Mouse (Mus musculus) embryonic facial prominence, embryonic 12.5 days (tissue): ENCODE data around the gene 5430427O19Rik. TPM values are rescaled to one million over a fixed set of nuclear protein-coding genes. Genes with fewer than 3 reads are reported as not detected.

ENCODE experiments used
- ATAC-seq: fragments of 200-750 bp; cut with Nextera tagmentation; 2 replicates; pipeline ENCODE4 v1.8.0; 2017; ENCODE audit not compliant: insufficient number of reproducible peaks, insufficient read depth, low FRiP score, low TSS enrichment
- H3K27ac ChIP-seq: fragments of 300-500 bp; sonication (generic); 2 replicates; pipeline ENCODE4 v1.5.1; 2016; ENCODE audit warnings: mild to moderate bottlenecking
- H3K27me3 ChIP-seq: fragments of 300-500 bp; sonication (generic); 2 replicates; pipeline ENCODE4 v1.6.1; 2016; ENCODE audit warnings: mild to moderate bottlenecking, moderate library complexity
- H3K36me3 ChIP-seq: fragments of 300-500 bp; sonication (generic); 2 replicates; pipeline ENCODE4 v1.6.1; 2016; ENCODE audit warnings: mild to moderate bottlenecking
- H3K4me1 ChIP-seq: fragments of 300-500 bp; sonication (generic); 2 replicates; pipeline ENCODE4 v1.6.1; 2016
- H3K4me2 ChIP-seq: fragments of 300-500 bp; sonication (generic); replicated peaks from 2 replicates; pipeline ENCODE4 v1.6.1; 2016; ENCODE audit warnings: mild to moderate bottlenecking, moderate library complexity
- H3K4me3 ChIP-seq: fragments of 300-500 bp; sonication (generic); 2 replicates; pipeline ENCODE4 v1.5.1; 2016; ENCODE audit warnings: mild to moderate bottlenecking
- H3K9ac ChIP-seq: fragments of 300-500 bp; sonication (generic); 2 replicates; pipeline ENCODE4 v1.6.1; 2016; ENCODE audit warnings: mild to moderate bottlenecking, moderate library complexity
- H3K9me3 ChIP-seq: fragments of 300-500 bp; sonication (generic); 2 replicates; pipeline ENCODE4 v1.6.1; 2016; ENCODE audit warnings: mild to moderate bottlenecking, moderate library complexity
- WGBS: fragments of 180-500 bp; shearing (Covaris S2); methylation state at CpG from one replicate; pipeline ENCODE4 v1.1.7; 2016; 5-methylcytosine and 5-hydroxymethylcytosine counted together
- polyA plus RNA-seq: library from polyadenylated mRNA; unstranded; fragments of >200 nt; fragmentation: Nextera tagmentation; extraction: Ambion mirVana; gene quantifications from 2 replicates; pipeline ENCODE4 v1.2.1, GENCODE M21; 2016

5430427O19Rik gene
- polyA plus RNA-seq, 1 experiment from 2014 or later, result 0.12 TPM

DNA sequence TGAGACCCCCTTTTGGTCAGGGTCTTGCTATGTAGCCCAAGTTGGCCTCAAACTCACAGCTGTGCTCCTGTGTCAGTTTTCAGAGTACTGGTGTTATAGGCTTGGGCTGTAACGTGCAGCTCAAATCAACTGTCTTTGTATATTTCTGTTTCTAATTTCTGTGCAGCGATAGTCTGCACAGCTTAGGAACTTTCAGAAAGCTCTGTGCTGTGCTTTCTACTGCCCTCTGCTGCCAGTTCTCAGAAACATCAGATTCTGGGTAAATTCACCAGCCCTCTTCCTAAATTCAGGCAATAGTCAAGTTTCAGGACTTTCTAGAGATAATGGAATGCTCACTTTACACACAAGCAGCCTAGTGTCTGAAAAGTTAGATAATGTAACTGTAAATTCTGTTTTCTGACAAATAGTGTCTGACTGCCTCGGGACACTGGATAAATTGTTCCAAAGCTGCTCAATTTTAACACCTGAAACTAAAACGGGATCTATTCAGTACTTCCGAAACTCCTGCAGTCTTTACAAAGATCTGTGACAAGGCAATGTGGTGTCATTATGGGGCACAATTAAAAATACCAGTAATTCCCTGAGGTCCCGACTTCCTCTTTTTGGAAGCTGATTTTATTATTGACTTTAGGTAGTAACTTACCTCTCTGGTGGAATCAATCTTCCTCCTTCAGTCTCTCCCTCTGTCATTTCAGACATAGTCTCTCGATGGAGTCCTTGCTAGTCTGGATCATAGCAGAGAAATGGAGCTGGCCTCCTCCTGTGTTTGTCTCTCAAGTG lies 9.2 kb downstream of the 5430427O19Rik start:
- H3K9ac ChIP-seq, result no peak overlapping the region
- H3K27ac ChIP-seq, result no peak overlapping the region
- H3K27me3 ChIP-seq, result no peaks in the 10 kb centered on the region
- no peaks in the 10 kb centered on the region for H3K4me1 ChIP-seq
- 57% methylated on average over 7 of the region's 7 CpGs for WGBS
- H3K4me3 ChIP-seq, result no peak overlapping the region
- no peak overlapping the region for H3K4me2 ChIP-seq
- no peaks in the 10 kb centered on the region for H3K36me3 ChIP-seq
- no peaks in the 10 kb centered on the region for H3K9me3 ChIP-seq
- ATAC-seq, result no peak

DNA sequence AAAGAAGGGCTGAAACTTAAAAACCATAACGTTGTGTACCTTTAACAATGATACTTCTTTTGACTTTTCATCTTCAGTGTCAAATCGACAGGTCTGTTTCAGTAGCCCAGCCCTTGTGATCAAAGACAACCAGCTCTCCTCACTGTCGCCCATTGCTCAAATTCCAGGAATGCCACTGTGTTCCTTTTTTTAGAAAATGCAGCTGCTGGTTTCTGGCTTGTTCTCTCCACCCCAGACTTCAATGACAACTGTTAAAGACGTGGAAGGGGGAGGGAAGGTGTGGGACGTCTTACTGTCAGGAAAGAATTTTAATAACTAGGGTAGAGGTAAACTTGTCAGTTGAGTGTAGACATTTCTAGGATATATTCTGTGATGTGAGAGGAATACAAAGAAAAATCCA lies 16.5 kb downstream of the 5430427O19Rik start:
- H3K27me3 ChIP-seq, result no peaks in the 10 kb centered on the region
- H3K4me3 ChIP-seq, result no peak overlapping the region
- no peak overlapping the region for H3K4me2 ChIP-seq
- ATAC-seq, result no peak
- H3K27ac ChIP-seq, result no peak overlapping the region
- H3K36me3 ChIP-seq, result no peaks in the 10 kb centered on the region
- no peaks in the 10 kb centered on the region for H3K4me1 ChIP-seq
- 37% methylated on average over 5 of the region's 5 CpGs for WGBS
- no peaks in the 10 kb centered on the region for H3K9me3 ChIP-seq
- H3K9ac ChIP-seq, result no peak overlapping the region

DNA sequence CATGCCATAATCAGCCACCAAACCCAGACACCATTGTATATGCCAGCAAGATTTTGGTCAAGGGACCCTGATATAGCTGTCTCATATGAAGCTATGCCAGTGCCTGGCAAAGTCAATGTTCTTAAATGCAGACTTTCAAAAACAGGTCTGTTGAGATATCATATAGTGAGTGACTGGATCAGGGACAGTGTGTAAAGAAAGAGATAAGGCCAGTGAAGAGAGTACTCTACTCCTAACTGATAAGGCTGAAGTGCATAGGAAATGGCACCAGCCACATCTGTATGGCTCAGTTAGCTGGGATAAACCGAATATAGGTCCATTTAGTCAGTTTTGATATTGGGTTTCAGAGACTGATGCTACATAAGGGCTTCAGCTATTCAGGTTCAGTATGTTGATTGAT lies 31.0 kb downstream of the 5430427O19Rik start:
- H3K36me3 ChIP-seq, result no peaks in the 10 kb centered on the region
- H3K4me1 ChIP-seq, result no peaks in the 10 kb centered on the region
- no peak overlapping the region for H3K27ac ChIP-seq
- H3K9ac ChIP-seq, result no peak overlapping the region
- ATAC-seq, result no peak
- no peaks in the 10 kb centered on the region for H3K9me3 ChIP-seq
- no peak overlapping the region for H3K4me3 ChIP-seq
- 63% methylated on average over 1 of the region's 1 CpGs for WGBS
- H3K27me3 ChIP-seq, result no peaks in the 10 kb centered on the region
- H3K4me2 ChIP-seq, result no peak overlapping the region

DNA sequence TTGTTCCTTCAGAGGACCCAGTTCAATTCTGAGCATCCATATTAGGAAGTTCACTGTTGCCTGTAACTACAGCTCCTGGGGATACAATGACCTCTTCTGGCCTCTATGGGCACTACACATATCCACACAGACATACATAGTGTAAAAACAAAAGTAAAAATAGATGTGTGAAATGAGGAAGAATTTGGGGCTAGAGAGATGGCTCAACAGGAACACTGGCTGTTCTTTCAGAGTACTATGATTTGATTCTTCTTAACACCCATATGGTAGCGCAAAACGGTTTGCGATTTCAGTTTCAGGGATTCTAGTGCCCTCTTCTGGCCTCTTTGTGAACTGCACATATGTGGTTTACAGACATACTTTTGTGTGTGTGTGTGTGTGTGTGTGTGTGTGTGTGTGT lies 48.9 kb downstream of the 5430427O19Rik start:
- no peaks in the 10 kb centered on the region for H3K9me3 ChIP-seq
- no peak overlapping the region for H3K4me2 ChIP-seq
- H3K9ac ChIP-seq, result no peak overlapping the region
- no peak overlapping the region for H3K4me3 ChIP-seq
- no peak for ATAC-seq
- H3K36me3 ChIP-seq, result no peaks in the 10 kb centered on the region
- H3K27me3 ChIP-seq, result no peaks in the 10 kb centered on the region
- H3K27ac ChIP-seq, result no peak overlapping the region
- 27% methylated on average over 3 of the region's 3 CpGs for WGBS
- no peaks in the 10 kb centered on the region for H3K4me1 ChIP-seq

DNA sequence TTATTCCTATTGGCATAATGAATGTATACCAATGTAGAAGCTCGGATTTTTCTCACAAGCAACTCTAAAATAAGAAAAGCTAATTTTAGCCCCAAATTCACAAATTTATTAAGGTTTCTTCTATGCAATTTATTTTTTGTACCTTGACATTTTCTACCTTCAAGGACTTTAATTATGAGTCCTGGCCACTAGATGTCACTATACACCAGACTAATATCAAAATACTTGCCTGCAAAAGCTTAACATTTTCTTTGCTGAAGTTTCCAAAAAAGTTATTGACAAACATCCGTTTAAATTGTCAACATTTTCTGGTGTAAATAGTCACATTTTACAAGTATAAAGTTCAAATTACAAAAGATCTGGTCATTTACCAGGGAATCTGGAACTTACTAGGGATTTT lies 62.8 kb downstream of the 5430427O19Rik start:
- no peaks in the 10 kb centered on the region for H3K4me1 ChIP-seq
- H3K27ac ChIP-seq, result no peak overlapping the region
- H3K36me3 ChIP-seq, result no peaks in the 10 kb centered on the region
- 6% methylated on average over 2 of the region's 2 CpGs for WGBS
- H3K9me3 ChIP-seq, result no peaks in the 10 kb centered on the region
- H3K9ac ChIP-seq, result no peak overlapping the region
- H3K27me3 ChIP-seq, result no peaks in the 10 kb centered on the region
- no peak overlapping the region for H3K4me3 ChIP-seq
- ATAC-seq, result no peak
- no peak overlapping the region for H3K4me2 ChIP-seq

Other genes with a start within 250 kb of the 5430427O19Rik start
- gene Gk, start 93.5 kb upstream of the 5430427O19Rik start, polyA plus RNA-seq, result 6.4 and 6.8 TPM in 2 replicates
- not detected in 2 replicates for gene Samt3, start 173.8 kb downstream of the 5430427O19Rik start, polyA plus RNA-seq